Mouse (Mus musculus) G1E (cell line): ENCODE measurements around the gene Tia1. TPM values are rescaled to one million over a fixed set of nuclear protein-coding genes. Genes with fewer than 3 reads are reported as not detected.
A peak's percentile ranks its signal among the peaks of the same experiment; 100 is the strongest.

Experiments used
- ATAC-seq: 2 replicates; pipeline ENCODE4 v1.8.0; 2016; ENCODE audit warnings: mild to moderate bottlenecking; ENCODE audit not compliant: insufficient number of reproducible peaks, poor library complexity, low FRiP score, severe bottlenecking; ENCODE audit errors: extremely low read depth
- DNase-seq: peaks from one replicate; pipeline ENCODE4 v3.0.0; 2012; ENCODE audit warnings: low spot score
- H3K27me3 ChIP-seq: 2 replicates; pipeline ENCODE4 v1.6.1; 2012; ENCODE audit warnings: mild to moderate bottlenecking, low read length, inconsistent platforms; ENCODE audit not compliant: insufficient read depth
- H3K36me3 ChIP-seq: replicated peaks from 2 replicates; pipeline ENCODE3; 2012; ENCODE audit warnings: mild to moderate bottlenecking, inconsistent platforms
- H3K4me1 ChIP-seq: 2 replicates; pipeline ENCODE4 v1.6.1; 2012; ENCODE audit warnings: low read depth, low read length, inconsistent platforms, mixed read lengths; ENCODE audit not compliant: insufficient read depth
- H3K4me3 ChIP-seq: 2 replicates; pipeline ENCODE4 v1.5.1; 2012; ENCODE audit warnings: low read depth, mild to moderate bottlenecking, inconsistent platforms, low read length, moderate library complexity, mixed read lengths
- H3K9me3 ChIP-seq: replicated peaks from 2 replicates; pipeline ENCODE4 v1.6.1; 2012; ENCODE audit warnings: inconsistent platforms
- CTCF ChIP-seq: IDR thresholded peaks from 2 replicates; pipeline ENCODE4 v1.5.1; 2012; ENCODE audit warnings: low read depth, low read length, inconsistent platforms, mixed read lengths
- GATA1 ChIP-seq: IDR thresholded peaks from 2 replicates; pipeline ENCODE4 v1.6.1; 2012; ENCODE audit warnings: borderline replicate concordance, low read length, inconsistent platforms, mixed read lengths
- GATA2 ChIP-seq: IDR thresholded peaks from 2 replicates; pipeline ENCODE4 v1.6.1; 2012; ENCODE audit warnings: low read depth, low read length, inconsistent platforms, borderline replicate concordance
- POLR2AphosphoS5 ChIP-seq: IDR thresholded peaks from 2 replicates; pipeline ENCODE4 v1.6.1; 2012; ENCODE audit warnings: low read depth, low read length, inconsistent platforms; ENCODE audit not compliant: insufficient replicate concordance
- TAL1 ChIP-seq: conservative IDR thresholded peaks from 2 replicates; pipeline ENCODE4 v1.6.1; 2012; ENCODE audit warnings: low read depth, low read length, inconsistent platforms, mixed read lengths
- polyA plus RNA-seq: library from polyadenylated mRNA; stranded (reverse); fragments of >175 nt; gene quantifications from 2 replicates; pipeline ENCODE4 v1.2.3, GENCODE M21; 2012
- total RNA-seq, 2 experiments: library from RNA; stranded (forward) in 1 of 2; stranded (reverse) in 1 of 2; fragments of 200-1000 nt in 1 of 2; fragments of >200 nt in 1 of 2; fragmentation: Nextera tagmentation in 1 of 2; gene quantifications; 2 replicates each; pipeline ENCODE4 v1.2.3; 2014 to 2017

Gene Tia1
- 141 and 165 TPM in 2 replicates for total RNA-seq (2014; fragmentation: Nextera tagmentation)
- 82.2 and 84.0 TPM in 2 replicates for total RNA-seq (2017)
- 20.1 and 25.4 TPM in 2 replicates for polyA plus RNA-seq

DNA sequence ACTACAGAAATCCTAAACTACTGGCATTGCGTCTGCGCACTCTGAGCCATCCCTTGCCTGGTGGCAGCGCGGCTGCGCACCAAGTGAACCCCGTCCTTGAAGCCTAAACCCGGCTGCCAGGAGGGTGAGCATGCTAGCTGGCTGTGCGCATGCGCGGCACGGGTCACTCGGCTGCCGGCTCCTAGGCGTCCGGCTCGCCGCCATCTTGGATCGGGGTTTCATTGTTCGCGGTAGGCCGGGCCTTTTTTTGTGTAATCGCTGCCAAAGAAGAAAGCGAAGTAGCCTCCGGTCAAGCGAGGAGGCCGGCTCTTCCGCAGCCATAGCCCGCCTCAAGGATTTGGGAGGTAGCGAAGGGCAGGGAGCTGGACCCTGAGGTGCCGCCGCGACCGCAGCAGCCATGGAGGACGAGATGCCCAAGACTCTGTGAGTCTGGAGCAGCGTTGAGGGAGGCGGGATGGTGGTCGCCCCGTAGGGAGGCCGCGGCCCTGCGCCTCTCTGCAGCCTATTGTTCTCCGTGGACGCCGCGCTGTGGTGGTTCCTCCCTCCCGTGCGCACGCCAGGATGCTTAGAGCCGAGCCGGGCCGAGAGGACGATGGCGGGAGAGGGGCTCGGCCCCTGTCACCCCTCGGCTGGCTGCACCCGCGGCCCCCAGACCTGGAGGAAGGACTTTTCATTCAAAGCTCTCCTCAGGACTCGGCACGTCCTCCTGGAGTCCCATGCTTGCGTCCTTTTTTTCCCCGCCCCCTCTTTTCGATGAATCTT lies at the start of gene Tia1:
Gene Tia1 (plus strand): TSS at position 120 of the 762 bp plus-strand sequence.
- TF ChIP-seq POLR2AphosphoS5 (no peak), GATA2 (no peak), CTCF (no peak), GATA1 (no peak), TAL1 (no peak)
- H3K4me1 ChIP-seq: peaks cover 37% of the 10 kb centered on the region
- no peaks in the 10 kb centered on the region for H3K9me3 ChIP-seq
- ATAC-seq: peak; percentile 89
- H3K27me3 ChIP-seq: no peaks in the 10 kb centered on the region
- H3K36me3 ChIP-seq: peaks cover 21% of the 10 kb centered on the region
- H3K4me3 ChIP-seq: peak within 1 kb of the TSS; percentile 92
- DNase-seq: peak; percentile 96

GRCm38 (mm10) chr6:86354948-86355347 lies 49.1 kb upstream of the Tia1 start:
- H3K27me3 ChIP-seq: peaks cover 32% of the 10 kb centered on the region
- H3K4me1 ChIP-seq: peaks cover 9% of the 10 kb centered on the region; the same call in 1 of the 2 replicates
- no peaks in the 10 kb centered on the region for H3K9me3 ChIP-seq
- TF ChIP-seq TAL1 (no peak), POLR2AphosphoS5 (no peak), CTCF (no peak), GATA2 (no peak), GATA1 (no peak)
- ATAC-seq (no peak), DNase-seq (no peak)
- H3K36me3 ChIP-seq: no peaks in the 10 kb centered on the region
- no peak overlapping the region for H3K4me3 ChIP-seq

DNA sequence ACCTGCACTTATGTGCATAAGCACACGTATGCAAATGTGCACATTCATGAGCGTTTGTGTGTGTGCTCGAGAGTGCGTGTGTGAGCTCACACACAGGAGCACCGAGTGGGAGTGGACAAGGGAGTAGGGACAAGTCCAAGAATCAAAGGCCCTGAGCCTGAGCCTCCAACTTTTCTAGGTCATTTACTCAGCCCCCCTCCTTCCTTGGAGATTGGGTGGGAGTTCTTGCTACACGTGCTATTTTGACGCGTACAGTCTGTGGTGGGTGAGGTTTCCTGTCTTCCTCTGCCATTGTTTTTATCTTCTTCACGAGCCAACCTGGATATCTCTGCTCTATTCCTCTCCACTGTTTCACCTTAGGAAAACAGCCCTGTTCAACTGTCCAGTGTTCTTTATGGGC lies 47.1 kb upstream of the Tia1 start:
- Histone ChIP-seq H3K27me3 (peaks cover 40% of the 10 kb centered on the region), H3K9me3 (no peaks in the 10 kb centered on the region; the same call in 1 of the 2 replicates), H3K36me3 (no peaks in the 10 kb centered on the region), H3K4me1 (peaks cover 9% of the 10 kb centered on the region; the same call in 1 of the 2 replicates), H3K4me3 (no peak overlapping the region)
- DNase-seq (no peak), ATAC-seq (no peak)
- TF ChIP-seq GATA1 (no peak), CTCF (no peak), GATA2 (no peak), TAL1 (no peak), POLR2AphosphoS5 (no peak)

GRCm38 (mm10) chr6:86360691-86361090 lies 43.3 kb upstream of the Tia1 start:
- Histone ChIP-seq H3K9me3 (no peaks in the 10 kb centered on the region; the same call in 1 of the 2 replicates), H3K4me3 (no peak overlapping the region), H3K4me1 (peaks cover 19% of the 10 kb centered on the region), H3K36me3 (no peaks in the 10 kb centered on the region), H3K27me3 (peaks cover 25% of the 10 kb centered on the region)
- no peak for ATAC-seq
- no peak for DNase-seq
- TF ChIP-seq GATA2: no peak
- no peak for TF ChIP-seq GATA1
- no peak for TF ChIP-seq CTCF
- no peak for TF ChIP-seq POLR2AphosphoS5
- no peak for TF ChIP-seq TAL1

DNA sequence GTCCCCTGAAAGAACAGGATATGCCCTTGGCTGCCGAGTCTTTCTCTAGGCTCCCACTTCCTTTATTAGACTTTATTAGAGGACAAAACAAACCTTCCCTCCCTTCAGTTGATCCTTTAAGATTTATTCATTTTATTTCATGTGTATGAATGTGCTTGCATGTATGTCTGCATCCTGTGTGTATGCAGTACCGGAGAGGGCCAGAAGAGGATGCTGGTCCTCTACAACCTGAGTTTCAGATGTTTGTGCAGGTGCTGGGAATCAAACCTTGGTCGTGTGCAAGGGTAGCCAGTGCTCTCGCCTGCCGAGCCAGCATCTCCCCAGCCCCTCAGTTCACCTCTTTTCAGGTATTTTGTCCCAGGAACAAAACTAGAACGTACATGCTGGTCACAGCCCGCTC lies 42.6 kb upstream of the Tia1 start:
- no peak overlapping the region for H3K4me3 ChIP-seq
- DNase-seq (no peak), ATAC-seq (no peak)
- peaks cover 24% of the 10 kb centered on the region for H3K27me3 ChIP-seq
- TF ChIP-seq GATA2 (no peak), CTCF (peak; percentile 42; the same call in 1 of the 2 replicates), POLR2AphosphoS5 (no peak)
- H3K9me3 ChIP-seq: no peaks in the 10 kb centered on the region; the same call in 1 of the 2 replicates
- H3K4me1 ChIP-seq: peaks cover 25% of the 10 kb centered on the region
- H3K36me3 ChIP-seq: peaks cover 1% of the 10 kb centered on the region

DNA sequence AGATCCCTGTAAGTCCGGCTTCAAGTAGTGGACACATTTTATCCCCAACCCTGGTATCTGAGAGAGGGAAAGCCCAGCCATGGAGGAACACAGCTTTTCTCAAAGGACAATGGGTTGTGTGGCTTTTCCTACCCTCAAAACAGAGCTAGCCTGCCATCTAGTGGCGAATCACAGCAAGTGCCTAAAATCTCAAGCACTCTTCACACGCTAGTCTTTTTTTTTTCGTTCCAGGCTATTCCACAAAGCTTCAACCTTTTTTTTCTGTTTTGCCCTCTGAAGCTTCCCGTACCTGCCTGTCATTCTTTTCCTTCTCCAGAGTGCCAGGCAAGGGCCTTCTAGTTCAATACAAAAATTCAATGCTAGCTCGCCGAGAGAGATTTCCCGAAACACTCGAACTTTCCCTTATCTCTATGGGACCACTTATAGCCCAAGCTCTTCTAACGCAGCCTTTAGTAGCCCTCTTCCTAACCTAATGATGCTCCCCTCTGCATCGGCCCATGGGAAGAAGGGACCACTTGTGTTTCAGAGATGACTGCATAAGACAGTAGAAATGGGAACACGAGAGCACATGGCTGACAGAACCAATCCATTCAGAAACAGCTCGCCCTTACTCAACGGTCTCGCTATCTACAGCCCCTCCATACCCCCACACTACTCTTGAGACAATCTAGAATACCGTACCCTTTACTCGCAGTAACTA lies 39.4 kb upstream of the Tia1 start:
- TF ChIP-seq CTCF: peak; percentile 79
- TF ChIP-seq TAL1: no peak
- TF ChIP-seq GATA2: no peak
- peak overlapping the region; percentile 93 for H3K4me3 ChIP-seq
- ATAC-seq (no peak), DNase-seq (peak; percentile 38)
- no peaks in the 10 kb centered on the region; the same call in 1 of the 2 replicates for H3K9me3 ChIP-seq
- peaks cover 17% of the 10 kb centered on the region for H3K27me3 ChIP-seq
- H3K4me1 ChIP-seq: peaks cover 41% of the 10 kb centered on the region
- H3K36me3 ChIP-seq: peaks cover 26% of the 10 kb centered on the region
